Mouse (Mus musculus) ES-E14 (cell line): Measurements from ENCODE around the gene Plxnd1.

ENCODE experiments used
- CHD2 ChIP-seq: IDR thresholded peaks from 2 replicates; pipeline ENCODE4 v1.6.1; 2014; ENCODE audit warnings: mild to moderate bottlenecking, low read depth, low read length, inconsistent platforms
- HCFC1 ChIP-seq: IDR thresholded peaks from 2 replicates; pipeline ENCODE4 v1.6.1; 2012; ENCODE audit warnings: low read length, inconsistent platforms, borderline replicate concordance; ENCODE audit not compliant: insufficient read depth
- MAFK ChIP-seq: IDR thresholded peaks from 2 replicates; pipeline ENCODE4 v1.6.1; 2014; ENCODE audit warnings: mild to moderate bottlenecking, low read depth, low read length, inconsistent platforms; ENCODE audit not compliant: insufficient read depth
- ZC3H11A ChIP-seq: IDR thresholded peaks from 2 replicates; pipeline ENCODE4 v1.6.1; 2012; ENCODE audit warnings: low read depth, mild to moderate bottlenecking, inconsistent platforms, low read length, borderline replicate concordance
- ZNF384 ChIP-seq: IDR thresholded peaks from 2 replicates; pipeline ENCODE4 v1.6.1; 2012; ENCODE audit warnings: low read depth, low read length, inconsistent platforms

GRCm38 (mm10) chr6:116004716-116005115 is 9.9 kb upstream of the Plxnd1 start:
- no peak for TF ChIP-seq HCFC1
- no peak for TF ChIP-seq ZNF384
- no peak for TF ChIP-seq MAFK
- no peak for TF ChIP-seq CHD2
- TF ChIP-seq ZC3H11A, result no peak
